Mouse (Mus musculus): Measurements from ENCODE around the gene Vmn1r209. TPM values are rescaled to one million over a fixed set of nuclear protein-coding genes. Genes with fewer than 3 reads are reported as not detected.

The Vmn1r209 gene
- polyA plus RNA-seq (2014; fragmentation: Illumina TruSeq; extraction: RNeasy Lipid Tissue Mini Kit (QIAGEN cat#74804); ENCODE audit: insufficient read depth, low read depth, low replicate concordance) = not detected

GRCm38 (mm10) chr13:22809582-22809981 lies at the start of gene Vmn1r209:
Vmn1r209 (minus strand) TSS chr13:22809682.

DNA sequence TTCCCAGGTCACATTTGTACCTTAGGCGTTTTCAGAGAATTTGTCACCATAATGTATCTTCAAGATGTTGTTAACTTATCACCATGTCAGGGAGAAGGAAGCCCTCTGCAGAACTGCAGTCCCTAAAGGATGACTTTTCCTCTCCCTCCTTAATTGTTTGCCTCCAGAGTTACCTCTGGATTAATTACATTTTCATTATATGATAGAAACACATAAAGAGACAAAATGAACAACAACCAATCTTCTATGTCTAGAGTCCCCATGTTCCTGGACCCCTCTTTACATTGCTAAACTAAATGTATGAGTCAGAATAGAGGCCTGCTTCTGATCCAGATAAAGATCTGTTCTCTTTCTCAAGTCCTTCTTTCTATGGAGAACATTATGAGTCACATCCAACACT lies 48.0 kb upstream of the Vmn1r209 start, which contains the start of gene Vmn1r211:
Gene Vmn1r211, minus strand, starts transcription at position 101 of the 400 bp plus-strand sequence.

DNA sequence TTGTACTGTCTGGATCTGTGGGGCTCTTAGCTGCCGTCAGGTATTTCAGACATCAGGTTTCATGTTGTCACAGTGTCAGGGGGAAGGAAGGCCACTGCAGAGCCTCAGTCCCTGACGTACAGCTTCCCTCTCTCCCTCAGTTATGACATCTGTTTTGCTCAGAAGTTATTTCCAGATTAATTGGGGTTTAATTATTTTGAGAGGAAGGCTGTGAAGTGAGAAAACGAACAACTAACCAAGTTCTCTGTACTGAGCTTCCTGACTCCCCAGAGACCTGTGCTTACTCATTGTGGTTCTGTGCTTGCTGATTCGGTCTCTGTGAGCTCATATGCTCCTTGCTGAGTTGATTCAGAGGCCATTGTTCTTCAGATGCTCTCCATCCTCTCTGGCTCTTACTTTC lies 21.8 kb upstream of the Vmn1r209 start, which contains the start of gene Vmn1r210:
Gene Vmn1r210, minus strand, starts transcription at position 101 of the 400 bp plus-strand sequence.

DNA sequence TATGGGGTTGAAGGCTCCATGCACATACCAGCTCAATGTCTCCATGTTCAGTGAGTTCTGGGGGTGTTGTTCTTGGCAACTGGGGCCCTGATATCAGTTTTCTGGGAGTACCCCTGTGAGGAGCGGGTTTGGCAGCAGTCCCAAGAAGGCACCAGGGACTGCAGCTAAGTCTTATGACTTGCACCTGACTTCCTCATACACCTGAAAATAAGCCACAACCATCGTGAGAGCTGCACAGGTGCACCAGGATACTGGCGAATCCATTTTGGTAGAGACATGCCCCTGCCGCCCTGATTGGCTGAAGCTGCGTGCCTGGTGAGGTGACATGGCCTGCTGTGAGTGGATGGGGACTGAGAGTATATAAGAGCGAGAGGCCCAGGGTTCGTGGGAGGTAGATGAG lies 32.2 kb downstream of the Vmn1r209 start, which contains the start of gene Vmn1r208:
Gene Vmn1r208, minus strand, starts transcription at position 101 of the 400 bp plus-strand sequence.

Other genes starting within 250 kb of the Vmn1r209 start
- gene Vmn1r205, start 216.7 kb downstream of the Vmn1r209 start, polyA plus RNA-seq (2014; fragmentation: Illumina TruSeq; extraction: RNeasy Lipid Tissue Mini Kit (QIAGEN cat#74804); ENCODE audit: insufficient read depth, low read depth, low replicate concordance) = not detected
- not detected for gene Vmn1r206, start 185.4 kb downstream of the Vmn1r209 start, polyA plus RNA-seq (2014; fragmentation: Illumina TruSeq; extraction: RNeasy Lipid Tissue Mini Kit (QIAGEN cat#74804); ENCODE audit: insufficient read depth, low read depth, low replicate concordance)
- gene Vmn1r207-ps, start 80.1 kb downstream of the Vmn1r209 start, polyA plus RNA-seq (2014; fragmentation: Illumina TruSeq; extraction: RNeasy Lipid Tissue Mini Kit (QIAGEN cat#74804); ENCODE audit: insufficient read depth, low read depth, low replicate concordance) = not detected
- not detected for gene Vmn1r208, start 32.3 kb downstream of the Vmn1r209 start, polyA plus RNA-seq (2014; fragmentation: Illumina TruSeq; extraction: RNeasy Lipid Tissue Mini Kit (QIAGEN cat#74804); ENCODE audit: insufficient read depth, low read depth, low replicate concordance)
- gene Vmn1r210, start 21.7 kb upstream of the Vmn1r209 start, polyA plus RNA-seq (2014; fragmentation: Illumina TruSeq; extraction: RNeasy Lipid Tissue Mini Kit (QIAGEN cat#74804); ENCODE audit: insufficient read depth, low read depth, low replicate concordance) = not detected
- gene Vmn1r211, start 47.9 kb upstream of the Vmn1r209 start, polyA plus RNA-seq (2014; fragmentation: Illumina TruSeq; extraction: RNeasy Lipid Tissue Mini Kit (QIAGEN cat#74804); ENCODE audit: insufficient read depth, low read depth, low replicate concordance) = not detected
- gene Vmn1r212, start 74.5 kb upstream of the Vmn1r209 start, polyA plus RNA-seq (2014; fragmentation: Illumina TruSeq; extraction: RNeasy Lipid Tissue Mini Kit (QIAGEN cat#74804); ENCODE audit: insufficient read depth, low read depth, low replicate concordance) = not detected
- not detected for gene Vmn1r213, start 198.0 kb upstream of the Vmn1r209 start, polyA plus RNA-seq (2014; fragmentation: Illumina TruSeq; extraction: RNeasy Lipid Tissue Mini Kit (QIAGEN cat#74804); ENCODE audit: insufficient read depth, low read depth, low replicate concordance)
- not detected for gene Vmn1r214, start 220.7 kb upstream of the Vmn1r209 start, polyA plus RNA-seq (2014; fragmentation: Illumina TruSeq; extraction: RNeasy Lipid Tissue Mini Kit (QIAGEN cat#74804); ENCODE audit: insufficient read depth, low read depth, low replicate concordance)